Mouse (Mus musculus) MEL (cell line): ENCODE data around the gene Mtmr14. TPM values are rescaled to one million over a fixed set of nuclear protein-coding genes. Genes with fewer than 3 reads are reported as not detected.

Experiments
- DNase-seq: peaks from one replicate; pipeline ENCODE4 v3.0.0; 2011; ENCODE audit warnings: low read depth, low spot score
- H3K27ac ChIP-seq: 2 replicates; pipeline ENCODE4 v1.5.1; 2012; ENCODE audit warnings: low read depth, mild to moderate bottlenecking, control low read depth, low read length, moderate library complexity; ENCODE audit not compliant: control insufficient read depth
- H3K27me3 ChIP-seq, 2 experiments: fragments of 150-350 bp in 1 of 2; sonication (generic) in 1 of 2; 2 replicates each; pipeline ENCODE4 v1.6.1; 2012; ENCODE audit warnings: low read length in 2 of 2, mild to moderate bottlenecking in 2 of 2, improper control_type of control experiment in 1 of 2, moderate library complexity in 1 of 2; ENCODE audit not compliant: insufficient read depth in 2 of 2, control insufficient read depth in 1 of 2
- H3K36me3 ChIP-seq, 2 experiments: 2 replicates each; pipeline ENCODE4 v1.6.1; 2012 to 2014; ENCODE audit warnings: low read length in 2 of 2, improper control_type of control experiment in 1 of 2, inconsistent platforms in 1 of 2, mild to moderate bottlenecking in 1 of 2; ENCODE audit not compliant: insufficient read depth in 2 of 2, control insufficient read depth in 1 of 2
- H3K4me1 ChIP-seq, 2 experiments: fragments of 150-350 bp in 1 of 2; sonication (generic) in 1 of 2; 2 replicates each; pipeline ENCODE4 v1.6.1; 2012; ENCODE audit warnings: low read length in 2 of 2, improper control_type of control experiment in 1 of 2, mild to moderate bottlenecking in 1 of 2; ENCODE audit not compliant: insufficient read depth in 2 of 2, control insufficient read depth in 1 of 2
- H3K4me3 ChIP-seq, 2 experiments: fragments of 150-350 bp in 1 of 2; sonication (generic) in 1 of 2; 2 replicates each; pipeline ENCODE4 v1.5.1; 2012; ENCODE audit warnings: low read depth in 2 of 2, low read length in 2 of 2, mild to moderate bottlenecking in 2 of 2, moderate library complexity in 2 of 2, control low read depth in 1 of 2, improper control_type of control experiment in 1 of 2; ENCODE audit not compliant: control insufficient read depth in 1 of 2, insufficient read depth in 1 of 2
- H3K79me2 ChIP-seq: 2 replicates; pipeline ENCODE4 v1.6.1; 2012; ENCODE audit warnings: mild to moderate bottlenecking, low read length, moderate library complexity; ENCODE audit not compliant: control insufficient read depth, poor library complexity, insufficient read depth
- H3K9ac ChIP-seq: 2 replicates; pipeline ENCODE4 v1.6.1; 2012; ENCODE audit warnings: low read depth, mild to moderate bottlenecking, control low read depth, low read length, moderate library complexity; ENCODE audit not compliant: control insufficient read depth, poor library complexity, severe bottlenecking
- H3K9me3 ChIP-seq: fragments of 150-350 bp; sonication (generic); replicated peaks from 2 replicates; pipeline ENCODE4 v1.6.1; 2012; ENCODE audit warnings: mild to moderate bottlenecking, low read length, improper control_type of control experiment, moderate library complexity; ENCODE audit not compliant: insufficient read depth
- EP300 ChIP-seq, 2 experiments: IDR thresholded peaks; 2 replicates each; pipeline ENCODE4 v1.6.1; 2011; ENCODE audit warnings: improper control_type of control experiment in 2 of 2, low read length in 2 of 2, low read depth in 1 of 2, mild to moderate bottlenecking in 1 of 2
- GATA1 ChIP-seq: IDR thresholded peaks from 2 replicates; pipeline ENCODE4 v1.6.1; 2011; ENCODE audit warnings: low read depth, low read length, improper control_type of control experiment
- MAX ChIP-seq: IDR thresholded peaks from 2 replicates; pipeline ENCODE4 v1.6.1; 2011; ENCODE audit warnings: low read length, improper control_type of control experiment
- MXI1 ChIP-seq: IDR thresholded peaks from 2 replicates; pipeline ENCODE4 v1.6.1; 2011; ENCODE audit warnings: mild to moderate bottlenecking, low read depth, low read length, improper control_type of control experiment
- MYB ChIP-seq: IDR thresholded peaks from 2 replicates; pipeline ENCODE4 v1.6.1; 2011; ENCODE audit warnings: mild to moderate bottlenecking, low read depth, low read length, improper control_type of control experiment
- NELFE ChIP-seq: IDR thresholded peaks from 2 replicates; pipeline ENCODE4 v1.6.1; 2011; ENCODE audit warnings: low read depth, low read length, improper control_type of control experiment
- POLR2A ChIP-seq, 2 experiments: IDR thresholded peaks; 2 replicates each; pipeline ENCODE4 v1.6.1; 2011 to 2012; ENCODE audit warnings: low read length in 2 of 2, mild to moderate bottlenecking in 2 of 2, control low read depth in 1 of 2, improper control_type of control experiment in 1 of 2, low read depth in 1 of 2, moderate library complexity in 1 of 2; ENCODE audit not compliant: control insufficient read depth in 1 of 2, insufficient read depth in 1 of 2, poor library complexity in 1 of 2
- RAD21 ChIP-seq: IDR thresholded peaks from 2 replicates; pipeline ENCODE4 v1.6.1; 2011; ENCODE audit warnings: mild to moderate bottlenecking, low read depth, low read length, improper control_type of control experiment
- SIN3A ChIP-seq: IDR thresholded peaks from 2 replicates; pipeline ENCODE4 v1.6.1; 2012; ENCODE audit warnings: low read length, improper control_type of control experiment, inconsistent platforms
- SMC3 ChIP-seq: IDR thresholded peaks from 2 replicates; pipeline ENCODE4 v1.6.1; 2011; ENCODE audit warnings: low read depth, low read length, improper control_type of control experiment
- TAL1 ChIP-seq: IDR thresholded peaks from 2 replicates; pipeline ENCODE4 v1.6.1; 2012; ENCODE audit warnings: mild to moderate bottlenecking, inconsistent platforms, low read length, moderate library complexity, mixed read lengths
- TBP ChIP-seq: IDR thresholded peaks from 2 replicates; pipeline ENCODE4 v1.8.0; 2011; ENCODE audit warnings: low read depth, low read length, improper control_type of control experiment
- ZC3H11A ChIP-seq: IDR thresholded peaks from 2 replicates; pipeline ENCODE4 v1.6.1; 2012; ENCODE audit warnings: low read depth, mild to moderate bottlenecking, inconsistent platforms, low read length, improper control_type of control experiment
- polyA plus RNA-seq, 2 experiments: library from polyadenylated mRNA; stranded (reverse) in 1 of 2; unstranded in 1 of 2; fragments of >175 nt in 1 of 2; fragments of >200 nt in 1 of 2; gene quantifications; 2 replicates each; pipeline versions ENCODE4 v1.2.1 to v1.2.4; 2012; ENCODE audit warnings: low replicate concordance in 2 of 2, low read depth in 1 of 2; ENCODE audit not compliant: insufficient read length in 2 of 2, insufficient read depth in 1 of 2, missing spikeins in 1 of 2
- total RNA-seq: library from RNA; depleted of rRNA; stranded (reverse); fragments of 300-350 nt; gene quantifications from 2 replicates; pipeline ENCODE4 v1.2.3, GENCODE M21; 2012

Mtmr14 gene
- total and polyA plus RNA-seq, 3 experiments: 11.4 to 24.5 TPM; not detected in 1

DNA sequence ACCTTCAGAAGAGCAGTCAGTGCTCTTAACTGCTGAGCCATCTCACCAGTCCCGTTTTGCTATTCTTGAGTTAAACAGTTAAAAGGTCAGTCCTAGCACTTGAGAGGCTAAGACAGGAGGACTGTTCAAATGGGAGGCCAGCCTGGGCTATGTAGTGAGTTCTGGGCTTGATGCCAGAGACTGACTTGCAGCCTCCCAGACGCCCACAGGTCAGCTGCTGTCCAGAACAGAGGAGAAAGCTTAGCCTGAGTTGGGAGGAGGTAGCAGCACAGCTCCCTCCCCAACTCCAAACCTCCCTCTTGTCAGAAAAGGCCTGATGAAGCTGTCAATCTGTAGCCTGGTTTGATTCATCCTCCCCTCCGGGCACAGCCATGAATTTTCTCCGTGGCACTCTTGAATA lies 39.2 kb downstream of the Mtmr14 start:
- H3K27ac ChIP-seq: no peak overlapping the region
- H3K36me3 ChIP-seq: no peaks in the 10 kb centered on the region
- H3K9me3 ChIP-seq: no peaks in the 10 kb centered on the region
- DNase-seq: no peak
- TF ChIP-seq EP300 (IDR thresholded peaks at IDR 0.05; ENCODE audit: low read depth in 1 of 2, low read length in 2 of 2): no peak
- TF ChIP-seq SMC3: no peak
- TF ChIP-seq ZC3H11A: no peak
- TF ChIP-seq MAX: no peak
- no peak for TF ChIP-seq RAD21
- TF ChIP-seq POLR2A (IDR thresholded peaks at IDR 0.05; ENCODE audit: control insufficient read depth in 1 of 2, insufficient read depth in 1 of 2, low read depth in 1 of 2, low read length in 2 of 2, poor library complexity in 1 of 2): no peak
- H3K4me3 ChIP-seq: no peak overlapping the region
- no peaks in the 10 kb centered on the region for H3K27me3 ChIP-seq
- H3K79me2 ChIP-seq: no peaks in the 10 kb centered on the region
- no peak overlapping the region for H3K9ac ChIP-seq
- no peaks in the 10 kb centered on the region for H3K4me1 ChIP-seq

DNA sequence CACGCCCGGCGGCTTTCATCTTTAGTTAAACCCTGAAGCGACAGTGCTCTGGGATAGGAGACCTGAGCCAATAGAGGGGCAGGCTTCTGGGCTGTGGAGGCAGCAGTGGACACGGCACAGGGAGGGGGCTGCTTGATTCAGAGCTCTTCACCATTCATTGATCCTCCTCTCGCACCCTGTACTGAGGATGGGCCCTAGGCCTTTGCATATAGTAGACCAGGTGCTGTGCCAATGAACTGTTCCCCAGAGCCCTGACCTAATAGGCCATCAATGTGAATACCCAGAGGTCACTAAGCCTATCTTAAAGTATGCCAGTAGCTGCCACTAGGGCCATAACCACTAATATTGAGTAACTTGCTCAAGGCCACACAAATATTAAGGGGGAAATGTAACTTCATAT lies 44.0 kb downstream of the Mtmr14 start:
- no peak overlapping the region for H3K4me3 ChIP-seq
- TF ChIP-seq TBP: no peak
- TF ChIP-seq MYB: no peak
- H3K36me3 ChIP-seq: peaks cover 0 to 16% of the 10 kb centered on the region in 2 experiments; a peak in 2 of 4 replicates
- no peaks in the 10 kb centered on the region for H3K27me3 ChIP-seq
- H3K9ac ChIP-seq: no peak overlapping the region
- no peaks in the 10 kb centered on the region for H3K79me2 ChIP-seq
- no peaks in the 10 kb centered on the region for H3K9me3 ChIP-seq
- H3K27ac ChIP-seq: no peak overlapping the region
- H3K4me1 ChIP-seq: peaks cover 7 to 17% of the 10 kb centered on the region in 2 experiments
- DNase-seq: no peak

DNA sequence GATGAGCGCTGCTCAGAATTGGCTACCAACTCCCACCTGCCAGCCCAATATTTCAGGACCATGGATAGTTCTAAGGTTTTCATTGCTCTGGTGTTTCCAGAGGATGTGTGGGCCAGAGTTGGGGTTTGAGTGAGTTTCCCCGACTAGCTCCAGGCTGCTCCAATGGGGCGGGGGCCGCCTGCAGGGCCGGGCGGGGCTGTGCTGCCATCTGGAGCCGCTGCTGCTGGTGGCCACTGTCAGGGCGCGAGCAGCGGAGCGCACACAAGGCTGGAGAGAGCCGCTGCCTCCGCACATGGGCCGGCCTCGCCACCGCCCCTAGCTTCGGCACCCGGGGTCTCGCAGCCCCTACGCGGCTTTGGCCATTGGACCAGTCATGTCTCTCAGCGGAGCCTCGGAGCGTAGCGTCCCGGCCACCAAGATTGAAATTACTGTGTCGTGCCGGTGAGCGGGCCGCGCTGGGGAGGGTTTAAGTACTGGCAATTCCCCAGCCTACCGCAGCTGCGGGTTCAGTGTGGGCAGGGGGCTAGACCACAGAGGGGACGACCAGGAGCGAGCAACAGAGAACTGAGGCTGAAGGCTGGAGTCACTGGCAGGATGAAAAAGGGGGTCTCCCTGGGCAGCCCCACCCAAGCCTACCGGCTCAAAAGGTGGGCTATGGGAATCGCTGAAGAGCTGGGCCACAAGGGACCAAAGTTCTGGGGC lies 44.6 kb downstream of the Mtmr14 start, which contains the start of gene Cpne9:
Gene Cpne9, plus strand, starts transcription at position 207 of the 702 bp plus-strand sequence.
- Histone ChIP-seq H3K9ac (no peak within 1 kb of the TSS), H3K79me2 (no peaks in the 10 kb centered on the region), H3K9me3 (no peaks in the 10 kb centered on the region), H3K4me1 (peaks cover 12 to 22% of the 10 kb centered on the region in 2 experiments), H3K27ac (no peak within 1 kb of the TSS), H3K27me3 (no peaks in the 10 kb centered on the region), H3K4me3 (no peak within 1 kb of the TSS), H3K36me3 (peaks cover 0 to 21% of the 10 kb centered on the region in 2 experiments; a peak in 2 of 4 replicates)
- no peak for TF ChIP-seq TAL1
- no peak for TF ChIP-seq NELFE
- TF ChIP-seq MXI1: peak; percentile 45; the same call in 1 of the 2 replicates
- TF ChIP-seq GATA1: no peak
- TF ChIP-seq SIN3A: peak; percentile 47; the same call in 1 of the 2 replicates
- peak; percentile 59 for DNase-seq
